Mouse (Mus musculus): ENCODE measurements at regions not wholly inside any gene's neighbourhood (a gene's known extent, or its start where the extent isn't known, plus 50 kb on each side); places are given as distances from the start of the nearest gene placed in this dataset.

DNA sequence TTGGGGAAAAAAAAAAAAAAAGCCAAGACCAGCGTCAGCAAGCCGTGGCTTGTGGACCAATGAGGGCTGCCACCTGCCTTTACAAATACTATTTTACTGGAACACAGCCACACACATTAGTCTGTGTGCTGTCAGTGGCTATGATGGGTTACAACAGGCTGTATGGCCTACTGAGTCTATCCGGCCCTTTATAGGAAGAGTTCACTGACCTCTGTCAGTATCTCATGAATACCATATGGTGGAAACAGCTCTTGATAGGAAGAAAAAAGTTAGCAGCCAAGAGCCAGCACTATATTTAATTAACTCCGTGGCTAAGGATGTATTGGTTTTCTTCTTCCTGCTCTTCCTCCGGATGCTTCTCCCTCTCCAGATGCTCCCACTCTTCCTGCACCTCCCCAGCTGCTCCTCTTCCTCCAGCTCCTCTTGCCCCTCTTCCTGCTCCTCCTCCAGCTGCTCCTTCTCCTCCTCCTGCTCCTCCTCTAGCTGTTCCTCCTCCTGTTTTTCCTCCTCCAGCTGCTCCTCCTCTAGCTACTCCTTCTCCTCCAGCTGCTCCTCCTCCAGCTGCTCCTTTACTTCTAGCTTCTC is 142.2 kb downstream of the Zbtb18 start:
- Histone ChIP-seq H3K4me3 (replicated peaks; ENCODE audit: low read length) (no peak overlapping the region), H3K36me3 (ENCODE audit: control insufficient read depth, insufficient read depth) (no peaks in the 10 kb centered on the region), H3K9me3 (ENCODE audit: control insufficient read depth, low read length) (peaks cover 7% of the 10 kb centered on the region), H3K27me3 (replicated peaks; ENCODE audit: control insufficient read depth, insufficient read depth, low read length) (no peaks in the 10 kb centered on the region), H3K4me1 (replicated peaks; ENCODE audit: control insufficient read depth, insufficient read depth, low read length) (no peaks in the 10 kb centered on the region), H3K27ac (ENCODE audit: low read length) (no peak overlapping the region), H3K9ac (replicated peaks; ENCODE audit: low read depth, low read length) (no peak overlapping the region), H3K4me2 (ENCODE audit: low read length) (no peak overlapping the region)
- ATAC-seq, result no peak
- WGBS, result 71% methylated on average over 5 of the region's 5 CpGs

DNA sequence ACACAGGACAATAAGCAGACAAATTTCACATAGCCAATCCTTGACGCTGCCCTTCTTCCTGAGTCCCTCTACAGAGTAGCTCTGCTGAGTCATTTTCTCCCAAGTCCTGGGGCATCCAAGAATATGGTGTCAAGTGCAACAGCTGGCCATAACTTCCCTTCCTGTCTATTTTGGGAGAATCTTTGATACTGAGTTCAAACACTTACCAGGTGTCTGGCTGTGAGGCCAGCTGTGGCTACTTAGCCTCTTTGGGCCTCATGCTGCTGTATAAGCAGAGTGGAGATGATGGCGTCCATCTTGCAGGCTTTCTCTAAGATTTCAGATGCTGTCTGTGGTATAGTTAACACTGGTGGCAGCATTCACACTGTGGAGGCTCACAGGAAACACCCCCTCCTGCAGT is 143.2 kb downstream of the Zbtb18 start:
- Histone ChIP-seq H3K4me1 (replicated peaks; ENCODE audit: control insufficient read depth, insufficient read depth, low read length) (no peaks in the 10 kb centered on the region), H3K4me3 (replicated peaks; ENCODE audit: low read length) (no peak overlapping the region), H3K27ac (ENCODE audit: low read length) (no peak overlapping the region), H3K9ac (replicated peaks; ENCODE audit: low read depth, low read length) (no peak overlapping the region), H3K27me3 (replicated peaks; ENCODE audit: control insufficient read depth, insufficient read depth, low read length) (no peaks in the 10 kb centered on the region), H3K36me3 (ENCODE audit: control insufficient read depth, insufficient read depth) (no peaks in the 10 kb centered on the region), H3K4me2 (ENCODE audit: low read length) (no peak overlapping the region), H3K9me3 (ENCODE audit: control insufficient read depth, low read length) (peaks cover 7% of the 10 kb centered on the region)
- WGBS, result 89% methylated on average over 2 of the region's 2 CpGs
- ATAC-seq, result no peak

- Histone ChIP-seq H3K9me3 (ENCODE audit: control insufficient read depth, low read length) (no peaks in the 10 kb centered on the region), H3K4me3 (replicated peaks; ENCODE audit: low read length) (no peak overlapping the region), H3K4me1 (replicated peaks; ENCODE audit: control insufficient read depth, insufficient read depth, low read length) (no peaks in the 10 kb centered on the region), H3K27ac (ENCODE audit: low read length) (no peak overlapping the region), H3K36me3 (ENCODE audit: control insufficient read depth, insufficient read depth) (no peaks in the 10 kb centered on the region), H3K27me3 (replicated peaks; ENCODE audit: control insufficient read depth, insufficient read depth, low read length) (no peaks in the 10 kb centered on the region), H3K4me2 (ENCODE audit: low read length) (no peak overlapping the region), H3K9ac (replicated peaks; ENCODE audit: low read depth, low read length) (no peak overlapping the region)
- no peak for ATAC-seq
- 89% methylated on average over 7 of the region's 7 CpGs for WGBS
These were observed 140.6 kb upstream of the 1700016C15Rik start for GRCm38 (mm10) chr1:177589034-177589433.

DNA sequence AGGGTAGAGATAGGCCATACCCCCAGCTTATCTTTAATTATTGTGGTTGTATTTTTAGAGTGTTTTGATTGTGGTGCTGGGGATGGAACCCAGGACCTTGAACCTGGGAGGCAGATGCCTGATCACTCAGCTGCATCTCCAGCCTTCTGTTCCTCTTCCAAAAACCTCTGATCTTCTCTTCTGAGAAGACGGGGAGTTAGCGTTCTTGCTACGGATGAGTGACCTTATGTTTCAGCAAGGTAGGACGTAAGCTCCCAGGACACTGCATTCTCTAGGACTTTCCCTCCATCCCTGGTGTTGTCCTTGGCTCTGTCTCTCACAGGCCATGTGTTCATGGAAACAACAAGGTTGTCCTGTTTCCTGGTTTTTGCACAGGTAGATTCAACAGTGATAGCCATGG is 140.0 kb upstream of the 1700016C15Rik start:
- no peak overlapping the region for H3K9ac ChIP-seq (replicated peaks; ENCODE audit: low read depth, low read length)
- no peaks in the 10 kb centered on the region for H3K9me3 ChIP-seq (ENCODE audit: control insufficient read depth, low read length)
- no peak overlapping the region for H3K27ac ChIP-seq (ENCODE audit: low read length)
- no peak overlapping the region for H3K4me2 ChIP-seq (ENCODE audit: low read length)
- WGBS, result 96% methylated on average over 4 of the region's 4 CpGs
- ATAC-seq, result no peak
- no peaks in the 10 kb centered on the region for H3K4me1 ChIP-seq (replicated peaks; ENCODE audit: control insufficient read depth, insufficient read depth, low read length)
- no peaks in the 10 kb centered on the region for H3K36me3 ChIP-seq (ENCODE audit: control insufficient read depth, insufficient read depth)
- no peak overlapping the region for H3K4me3 ChIP-seq (replicated peaks; ENCODE audit: low read length)
- H3K27me3 ChIP-seq (replicated peaks; ENCODE audit: control insufficient read depth, insufficient read depth, low read length), result no peaks in the 10 kb centered on the region

- H3K9me3 ChIP-seq (ENCODE audit: control insufficient read depth, low read length), result no peaks in the 10 kb centered on the region
- no peak overlapping the region for H3K27ac ChIP-seq (ENCODE audit: low read length)
- ATAC-seq, result no peak
- no peak overlapping the region for H3K4me2 ChIP-seq (ENCODE audit: low read length)
- 91% methylated on average over 3 of the region's 3 CpGs for WGBS
- H3K36me3 ChIP-seq (ENCODE audit: control insufficient read depth, insufficient read depth), result no peaks in the 10 kb centered on the region
- H3K4me1 ChIP-seq (replicated peaks; ENCODE audit: control insufficient read depth, insufficient read depth, low read length), result no peaks in the 10 kb centered on the region
- no peaks in the 10 kb centered on the region for H3K27me3 ChIP-seq (replicated peaks; ENCODE audit: control insufficient read depth, insufficient read depth, low read length)
- no peak overlapping the region for H3K4me3 ChIP-seq (replicated peaks; ENCODE audit: low read length)
- H3K9ac ChIP-seq (replicated peaks; ENCODE audit: low read depth, low read length), result no peak overlapping the region
These were observed 137.9 kb upstream of the 1700016C15Rik start for GRCm38 (mm10) chr1:177591742-177592141.

- Histone ChIP-seq H3K4me2 (ENCODE audit: low read length) (no peak overlapping the region), H3K4me1 (replicated peaks; ENCODE audit: control insufficient read depth, insufficient read depth, low read length) (no peaks in the 10 kb centered on the region), H3K27ac (ENCODE audit: low read length) (no peak overlapping the region), H3K36me3 (ENCODE audit: control insufficient read depth, insufficient read depth) (no peaks in the 10 kb centered on the region), H3K9me3 (ENCODE audit: control insufficient read depth, low read length) (no peaks in the 10 kb centered on the region), H3K27me3 (replicated peaks; ENCODE audit: control insufficient read depth, insufficient read depth, low read length) (no peaks in the 10 kb centered on the region), H3K4me3 (replicated peaks; ENCODE audit: low read length) (no peak overlapping the region), H3K9ac (replicated peaks; ENCODE audit: low read depth, low read length) (no peak overlapping the region)
- WGBS, result 90% methylated on average over 9 of the region's 9 CpGs
- no peak for ATAC-seq
These were observed 137.3 kb upstream of the 1700016C15Rik start for GRCm38 (mm10) chr1:177592337-177592736.

DNA sequence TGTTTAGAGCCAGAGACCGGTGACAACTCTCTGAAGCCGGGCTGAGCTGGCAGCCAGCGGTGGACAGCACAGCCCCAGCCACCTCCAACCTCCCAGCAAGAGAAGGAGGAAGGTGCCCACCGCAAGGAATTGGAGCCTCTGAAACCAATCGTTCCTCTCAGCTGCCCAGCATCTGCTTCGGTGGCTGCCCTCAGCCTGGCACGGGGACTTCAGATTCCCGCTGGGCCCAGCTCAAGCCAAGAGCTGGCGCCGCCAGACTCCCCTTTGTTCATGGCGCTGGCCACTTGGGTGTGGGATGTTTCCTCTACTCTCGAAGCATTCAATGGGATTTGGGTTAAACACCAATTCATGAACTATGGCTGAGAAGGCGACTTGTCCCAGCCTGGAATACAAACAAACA is 135.3 kb upstream of the 1700016C15Rik start:
- Histone ChIP-seq H3K27ac (ENCODE audit: low read length) (no peak overlapping the region), H3K9ac (replicated peaks; ENCODE audit: low read depth, low read length) (no peak overlapping the region), H3K4me2 (ENCODE audit: low read length) (no peak overlapping the region), H3K9me3 (ENCODE audit: control insufficient read depth, low read length) (no peaks in the 10 kb centered on the region), H3K27me3 (replicated peaks; ENCODE audit: control insufficient read depth, insufficient read depth, low read length) (no peaks in the 10 kb centered on the region), H3K36me3 (ENCODE audit: control insufficient read depth, insufficient read depth) (no peaks in the 10 kb centered on the region), H3K4me1 (replicated peaks; ENCODE audit: control insufficient read depth, insufficient read depth, low read length) (no peaks in the 10 kb centered on the region), H3K4me3 (replicated peaks; ENCODE audit: low read length) (no peak overlapping the region)
- no peak for ATAC-seq
- WGBS, result 77% methylated on average over 13 of the region's 13 CpGs

- H3K9me3 ChIP-seq (ENCODE audit: control insufficient read depth, low read length), result 0 out of 2 replicates have a peak, but pooled peaks cover 2% of the 10 kb centered on the region
- H3K4me2 ChIP-seq (ENCODE audit: low read length), result no peak overlapping the region
- WGBS, result 47% methylated on average over 7 of the region's 7 CpGs
- no peaks in the 10 kb centered on the region for H3K36me3 ChIP-seq (ENCODE audit: control insufficient read depth, insufficient read depth)
- H3K27ac ChIP-seq (ENCODE audit: low read length), result no peak overlapping the region
- no peak overlapping the region for H3K4me3 ChIP-seq (replicated peaks; ENCODE audit: low read length)
- H3K27me3 ChIP-seq (replicated peaks; ENCODE audit: control insufficient read depth, insufficient read depth, low read length), result no peaks in the 10 kb centered on the region
- H3K4me1 ChIP-seq (replicated peaks; ENCODE audit: control insufficient read depth, insufficient read depth, low read length), result no peaks in the 10 kb centered on the region
- no peak for ATAC-seq
- H3K9ac ChIP-seq (replicated peaks; ENCODE audit: low read depth, low read length), result no peak overlapping the region
These were observed 134.2 kb upstream of the 1700016C15Rik start for GRCm38 (mm10) chr1:177595326-177595914.

DNA sequence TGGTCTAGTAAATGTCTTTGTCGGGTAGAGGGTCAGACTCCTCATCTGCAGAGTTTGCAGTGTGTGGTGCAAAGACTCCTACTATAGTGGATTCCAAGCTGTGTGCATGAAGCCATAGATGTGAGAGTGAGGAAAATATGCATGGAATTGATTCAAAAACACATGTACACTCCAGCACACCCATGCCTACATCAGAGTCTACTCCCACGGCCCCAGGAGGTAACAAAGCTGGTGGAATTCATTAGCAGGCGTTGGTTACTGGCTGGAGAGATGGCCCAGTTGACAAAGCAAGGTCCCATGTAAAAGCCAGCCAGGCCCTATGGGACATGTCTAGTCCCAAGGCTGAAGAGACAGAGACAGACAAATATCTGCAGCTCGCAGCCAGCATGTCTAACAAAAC is 132.6 kb upstream of the 1700016C15Rik start:
- Histone ChIP-seq H3K36me3 (ENCODE audit: control insufficient read depth, insufficient read depth) (no peaks in the 10 kb centered on the region), H3K9ac (replicated peaks; ENCODE audit: low read depth, low read length) (no peak overlapping the region), H3K4me3 (replicated peaks; ENCODE audit: low read length) (no peak overlapping the region), H3K27me3 (replicated peaks; ENCODE audit: control insufficient read depth, insufficient read depth, low read length) (no peaks in the 10 kb centered on the region), H3K4me1 (replicated peaks; ENCODE audit: control insufficient read depth, insufficient read depth, low read length) (no peaks in the 10 kb centered on the region), H3K9me3 (ENCODE audit: control insufficient read depth, low read length) (0 out of 2 replicates have a peak, but pooled peaks cover 2% of the 10 kb centered on the region), H3K4me2 (ENCODE audit: low read length) (no peak overlapping the region), H3K27ac (ENCODE audit: low read length) (no peak overlapping the region)
- WGBS, result 88% methylated on average over 4 of the region's 4 CpGs
- no peak for ATAC-seq
